Mouse (Mus musculus) forebrain, embryonic 14.5 days (tissue): ENCODE results near the gene Camkmt. TPM values are rescaled to one million over a fixed set of nuclear protein-coding genes. Genes with fewer than 3 reads are reported as not detected.
A peak's percentile ranks its signal among the peaks of the same experiment; 100 is the strongest.

Experiments used
- ATAC-seq: fragments of 200-750 bp; cut with Nextera tagmentation; 2 replicates; pipeline ENCODE4 v1.8.0; 2017; ENCODE audit warnings: mild to moderate bottlenecking, moderate library complexity
- DNase-seq: peaks from one replicate; pipeline ENCODE4 v3.0.0-alpha.2; 2015; ENCODE audit warnings: low spot score
- H3K27ac ChIP-seq: fragments of 300-500 bp; sonication (generic); 2 replicates; pipeline ENCODE4 v1.5.1; 2014; ENCODE audit warnings: low read depth, mild to moderate bottlenecking, control low read depth, low read length, moderate library complexity
- H3K27me3 ChIP-seq: fragments of 300-500 bp; sonication (generic); replicated peaks from 2 replicates; pipeline ENCODE4 v1.6.1; 2014; ENCODE audit warnings: low read length, control low read depth, mixed read lengths; ENCODE audit not compliant: control insufficient read depth, insufficient read depth
- H3K36me3 ChIP-seq: fragments of 300-500 bp; sonication (generic); 2 replicates; pipeline ENCODE4 v1.6.1; 2014; ENCODE audit warnings: low read length, control low read depth; ENCODE audit not compliant: control insufficient read depth, insufficient read depth
- H3K4me1 ChIP-seq: fragments of 300-500 bp; sonication (generic); 2 replicates; pipeline ENCODE4 v1.6.1; 2014; ENCODE audit warnings: antibody characterized with exemption, low read length, control low read depth; ENCODE audit not compliant: control insufficient read depth, insufficient read depth
- H3K4me2 ChIP-seq: fragments of 300-500 bp; sonication (generic); 2 replicates; pipeline ENCODE4 v1.6.1; 2014; ENCODE audit warnings: mild to moderate bottlenecking, control low read depth, low read length
- H3K4me3 ChIP-seq: fragments of 300-500 bp; sonication (generic); 2 replicates; pipeline ENCODE4 v1.5.1; 2014; ENCODE audit warnings: low read depth, low read length, control low read depth
- H3K9ac ChIP-seq: fragments of 300-500 bp; sonication (generic); 2 replicates; pipeline ENCODE4 v1.6.1; 2014; ENCODE audit warnings: mild to moderate bottlenecking, low read length, control low read depth, moderate library complexity
- H3K9me3 ChIP-seq: fragments of 300-500 bp; sonication (generic); replicated peaks from 2 replicates; pipeline ENCODE4 v1.6.1; 2016; ENCODE audit warnings: low read length, control low read depth, mixed read lengths; ENCODE audit not compliant: control insufficient read depth
- WGBS: fragments of 180-500 bp; shearing (Covaris S2); extraction: QIAGEN DNeasy Blood & Tissue Kit; methylation state at CpG from one replicate; pipeline ENCODE4 v1.1.7; 2014; 5-methylcytosine and 5-hydroxymethylcytosine counted together
- polyA plus RNA-seq: library from polyadenylated mRNA; unstranded; fragments of >200 nt; fragmentation: Nextera tagmentation; extraction: Ambion mirVana; gene quantifications from 2 replicates; pipeline ENCODE4 v1.2.1, GENCODE M21; 2014

Camkmt gene
- polyA plus RNA-seq, 1 experiment from 2014 or later = 15.9 TPM

DNA sequence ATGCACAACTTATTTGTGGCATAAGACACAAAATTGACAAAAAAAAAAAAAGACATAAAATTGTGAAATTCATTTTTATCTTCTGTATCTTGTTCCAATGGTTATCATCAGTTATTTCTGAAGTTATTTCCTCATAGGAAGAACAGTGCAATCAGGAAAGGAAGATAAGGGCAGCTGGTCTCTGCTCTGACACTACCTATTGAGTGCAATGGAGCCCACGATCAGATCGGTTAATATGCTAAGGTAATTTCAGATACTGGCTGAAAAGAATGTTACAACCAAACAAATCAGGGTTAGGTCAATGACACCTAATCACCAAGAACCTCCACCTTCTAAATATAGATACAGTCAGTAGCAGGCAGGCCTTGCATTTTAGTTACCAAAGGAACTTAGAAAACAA lies 5.0 kb upstream of the Camkmt start:
- H3K9me3 ChIP-seq = no peaks in the 10 kb centered on the region
- H3K4me1 ChIP-seq = peaks cover 5% of the 10 kb centered on the region
- DNase-seq (no peak), ATAC-seq (no peak)
- 95% methylated on average over 2 of the region's 2 CpGs for WGBS
- no peak overlapping the region for H3K9ac ChIP-seq
- H3K27ac ChIP-seq = no peak overlapping the region
- H3K4me3 ChIP-seq = no peak overlapping the region
- no peak overlapping the region for H3K4me2 ChIP-seq
- no peaks in the 10 kb centered on the region for H3K27me3 ChIP-seq
- peaks cover 7% of the 10 kb centered on the region for H3K36me3 ChIP-seq

GRCm38 (mm10) chr17:85086501-85086900 lies 3.9 kb upstream of the Camkmt start:
- Histone ChIP-seq H3K4me3 (no peak overlapping the region), H3K9me3 (no peaks in the 10 kb centered on the region), H3K4me2 (no peak overlapping the region), H3K36me3 (no peaks in the 10 kb centered on the region), H3K27ac (no peak overlapping the region), H3K27me3 (no peaks in the 10 kb centered on the region), H3K9ac (no peak overlapping the region), H3K4me1 (peaks cover 5% of the 10 kb centered on the region)
- ATAC-seq = no peak
- 89% methylated on average over 1 of the region's 1 CpGs for WGBS
- no peak for DNase-seq

DNA sequence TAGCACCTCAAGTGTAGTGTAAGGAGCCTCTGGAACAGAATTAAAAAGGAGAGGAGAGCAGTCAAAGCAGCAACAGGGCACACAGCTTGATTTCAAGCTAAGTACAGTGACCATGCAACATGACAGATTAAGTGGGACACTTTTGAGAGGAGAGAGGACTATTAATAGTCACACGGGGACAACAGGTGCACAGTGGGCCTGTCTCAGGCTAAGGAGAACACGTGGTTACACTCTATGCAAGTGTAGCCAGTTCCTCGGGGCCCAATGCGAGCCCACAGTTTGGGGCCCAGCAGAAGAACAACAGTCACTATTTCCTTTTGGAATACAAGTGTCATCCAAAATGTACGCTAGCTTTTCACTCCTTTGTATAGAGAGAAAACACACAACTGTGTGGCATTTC lies 2.8 kb upstream of the Camkmt start:
- H3K36me3 ChIP-seq = no peaks in the 10 kb centered on the region
- ATAC-seq (no peak), DNase-seq (no peak)
- no peak overlapping the region for H3K27ac ChIP-seq
- 90% methylated on average over 5 of the region's 5 CpGs for WGBS
- no peak overlapping the region for H3K4me3 ChIP-seq
- H3K4me1 ChIP-seq = peaks cover 5% of the 10 kb centered on the region
- no peaks in the 10 kb centered on the region for H3K27me3 ChIP-seq
- no peaks in the 10 kb centered on the region for H3K9me3 ChIP-seq
- no peak overlapping the region for H3K9ac ChIP-seq
- H3K4me2 ChIP-seq = no peak overlapping the region

DNA sequence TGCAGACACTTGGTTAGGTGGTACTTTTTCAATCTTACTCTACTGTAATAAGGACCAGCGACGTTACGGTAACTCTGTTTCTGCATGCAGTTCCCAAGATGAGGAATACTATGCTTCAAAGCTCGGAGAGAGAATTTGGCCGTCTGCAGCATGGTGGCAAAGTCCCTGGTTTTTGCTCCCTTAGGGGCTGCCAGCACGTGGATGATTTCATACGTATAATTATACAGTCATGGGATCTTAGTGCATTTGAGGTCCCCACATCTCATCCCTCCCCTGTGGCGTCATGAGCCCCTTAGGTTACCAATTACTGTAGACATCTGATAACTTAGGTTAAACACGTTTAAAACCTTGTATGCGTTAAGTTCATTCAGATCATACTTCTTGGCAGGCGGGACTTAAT lies 2.0 kb upstream of the Camkmt start:
- DNase-seq (no peak), ATAC-seq (no peak)
- no peak overlapping the region for H3K27ac ChIP-seq
- no peaks in the 10 kb centered on the region for H3K27me3 ChIP-seq
- H3K4me1 ChIP-seq = peaks cover 5% of the 10 kb centered on the region
- no peaks in the 10 kb centered on the region for H3K36me3 ChIP-seq
- H3K4me3 ChIP-seq = no peak overlapping the region
- no peak overlapping the region for H3K9ac ChIP-seq
- whole genome bisulfite sequencing = 91% methylated on average over 11 of the region's 11 CpGs
- no peak overlapping the region for H3K4me2 ChIP-seq
- H3K9me3 ChIP-seq = no peaks in the 10 kb centered on the region

GRCm38 (mm10) chr17:85089011-85089410 lies 1.3 kb upstream of the Camkmt start:
- WGBS = 41% methylated on average over 6 of the region's 6 CpGs
- peaks cover 5% of the 10 kb centered on the region for H3K4me1 ChIP-seq
- H3K36me3 ChIP-seq = no peaks in the 10 kb centered on the region
- H3K4me2 ChIP-seq = peak overlapping the region; percentile 65
- H3K27ac ChIP-seq = no peak overlapping the region
- H3K4me3 ChIP-seq = peak overlapping the region; percentile 81
- peak overlapping the region; percentile 67 for H3K9ac ChIP-seq
- DNase-seq (no peak), ATAC-seq (no peak)
- no peaks in the 10 kb centered on the region for H3K9me3 ChIP-seq
- H3K27me3 ChIP-seq = no peaks in the 10 kb centered on the region

DNA sequence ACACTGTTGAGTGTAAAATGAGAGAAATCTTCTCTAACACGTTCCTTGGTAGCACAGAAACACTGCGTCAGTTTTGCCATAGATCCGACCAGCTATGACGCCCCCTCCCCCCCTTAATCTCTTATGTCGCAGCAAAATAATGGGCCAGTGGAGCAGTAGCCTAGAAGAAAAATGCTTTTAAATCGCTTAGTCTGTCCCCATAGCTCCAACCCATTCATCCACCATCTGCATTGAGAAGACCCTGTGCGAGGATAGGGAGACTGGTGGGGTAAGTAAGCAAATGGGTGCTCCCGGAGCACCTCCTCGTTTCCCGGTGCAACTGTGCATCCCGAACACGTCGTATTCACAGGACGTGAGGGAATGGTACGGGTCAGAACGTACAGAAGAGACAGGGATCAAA lies 731 bp upstream of the Camkmt start:
- ATAC-seq = peak; percentile 13
- Histone ChIP-seq H3K4me1 (peaks cover 5% of the 10 kb centered on the region), H3K27me3 (no peaks in the 10 kb centered on the region), H3K4me2 (peak overlapping the region; percentile 65), H3K9ac (peak overlapping the region; percentile 67), H3K36me3 (no peaks in the 10 kb centered on the region), H3K4me3 (peak overlapping the region; percentile 81), H3K9me3 (no peaks in the 10 kb centered on the region), H3K27ac (peak overlapping the region; percentile 83)
- WGBS = under 1% methylated on average over 16 of the region's 16 CpGs
- DNase-seq = peak; percentile 25

DNA sequence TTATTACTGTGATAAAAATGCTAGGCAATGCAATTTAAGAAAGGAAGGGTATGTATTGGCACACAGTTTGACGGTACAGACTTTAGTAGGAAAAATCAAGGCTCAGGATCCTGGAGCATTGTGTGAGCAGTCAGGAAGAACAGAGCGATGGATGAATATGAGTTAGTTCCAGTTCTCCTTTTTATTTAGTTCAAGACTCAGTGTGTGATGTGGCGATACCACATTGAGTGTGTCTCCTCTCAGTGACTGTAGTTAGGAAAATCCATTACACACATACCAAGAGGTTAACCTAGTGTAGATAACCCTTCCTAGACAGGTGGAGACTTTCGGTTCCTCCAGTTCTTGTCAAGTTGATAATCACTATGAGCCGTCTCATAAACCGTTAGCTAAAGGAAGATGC lies 1.4 kb downstream of the Camkmt start:
- no peak for ATAC-seq
- no peak overlapping the region for H3K9ac ChIP-seq
- no peak overlapping the region for H3K4me3 ChIP-seq
- peaks cover 5% of the 10 kb centered on the region for H3K4me1 ChIP-seq
- H3K9me3 ChIP-seq = no peaks in the 10 kb centered on the region
- no peak overlapping the region for H3K27ac ChIP-seq
- H3K4me2 ChIP-seq = 0 out of 2 replicates have a peak overlapping the region, but pooled peaks have one; percentile 65
- no peaks in the 10 kb centered on the region for H3K27me3 ChIP-seq
- DNase-seq = no peak
- no peaks in the 10 kb centered on the region for H3K36me3 ChIP-seq
- WGBS = 93% methylated on average over 6 of the region's 6 CpGs

DNA sequence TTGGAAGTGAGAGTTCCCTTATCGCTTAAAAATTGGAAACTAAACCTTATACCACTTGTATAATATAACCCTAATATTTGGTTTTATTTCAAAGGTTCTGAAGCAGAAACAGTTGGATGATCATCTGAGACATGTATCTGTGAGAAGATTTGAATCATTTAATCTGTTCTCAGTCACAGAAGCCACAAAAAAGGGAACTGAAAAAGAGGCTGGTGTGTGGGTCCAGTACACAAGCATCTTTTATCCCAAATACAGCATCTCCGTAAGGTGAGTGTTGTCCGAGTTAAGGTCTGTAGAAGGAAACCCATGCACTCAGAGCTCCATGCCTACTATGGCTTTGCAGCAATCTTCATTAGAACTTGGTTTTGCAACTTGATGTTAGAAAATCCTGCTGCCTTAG lies 6.0 kb downstream of the Camkmt start:
- Histone ChIP-seq H3K4me3 (no peak overlapping the region), H3K4me1 (no peaks in the 10 kb centered on the region), H3K4me2 (no peak overlapping the region), H3K27ac (no peak overlapping the region), H3K27me3 (no peaks in the 10 kb centered on the region), H3K36me3 (peaks cover 22% of the 10 kb centered on the region; the same call in 1 of the 2 replicates), H3K9ac (no peak overlapping the region), H3K9me3 (0 out of 2 replicates have a peak, but pooled peaks cover 6% of the 10 kb centered on the region)
- WGBS = 97% methylated on average over 3 of the region's 3 CpGs
- no peak for ATAC-seq
- no peak for DNase-seq

DNA sequence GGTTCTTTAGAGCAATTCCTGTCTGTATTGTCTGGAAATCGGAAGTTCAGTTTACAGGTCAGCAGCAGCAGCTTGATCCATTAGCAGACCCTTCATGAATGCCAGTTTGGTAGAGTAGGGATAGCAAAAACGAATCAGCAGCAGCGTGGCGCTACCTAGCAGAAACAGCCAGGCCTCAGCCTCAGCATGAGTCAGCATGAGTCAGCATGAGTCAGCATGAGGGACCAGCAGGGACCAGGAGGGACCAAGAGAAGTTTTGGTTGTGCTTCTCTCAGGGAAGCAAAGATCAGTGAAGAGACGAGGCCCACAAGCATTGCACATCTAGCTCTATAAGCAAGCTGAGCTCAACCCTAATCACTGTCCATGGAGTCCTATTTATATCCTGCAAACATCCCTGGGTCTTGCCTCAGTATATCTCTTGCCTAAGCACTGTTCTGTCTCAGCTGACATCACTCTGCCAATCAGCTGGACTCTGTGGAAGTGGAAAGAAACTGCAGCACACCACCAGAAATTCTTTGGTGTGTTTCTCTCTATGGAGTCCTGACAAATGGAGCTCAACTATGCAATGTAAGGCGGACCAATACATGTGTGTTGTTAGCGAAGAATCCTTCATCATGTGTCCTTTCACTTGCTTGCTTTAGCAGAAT lies 8.4 kb downstream of the Camkmt start:
- DNase-seq (no peak), ATAC-seq (no peak)
- WGBS = 91% methylated on average over 7 of the region's 7 CpGs
- H3K36me3 ChIP-seq = peaks cover 22% of the 10 kb centered on the region; the same call in 1 of the 2 replicates
- no peak overlapping the region for H3K4me3 ChIP-seq
- no peak overlapping the region for H3K27ac ChIP-seq
- no peaks in the 10 kb centered on the region for H3K4me1 ChIP-seq
- H3K27me3 ChIP-seq = no peaks in the 10 kb centered on the region
- no peak overlapping the region for H3K4me2 ChIP-seq
- no peak overlapping the region for H3K9ac ChIP-seq
- 0 out of 2 replicates have a peak, but pooled peaks cover 6% of the 10 kb centered on the region for H3K9me3 ChIP-seq
